Mouse (Mus musculus): ENCODE measurements at regions not wholly inside any gene's neighbourhood (a gene's known extent, or its start where the extent isn't known, plus 50 kb on each side); places are given as distances from the start of the nearest gene placed in this dataset.

DNA sequence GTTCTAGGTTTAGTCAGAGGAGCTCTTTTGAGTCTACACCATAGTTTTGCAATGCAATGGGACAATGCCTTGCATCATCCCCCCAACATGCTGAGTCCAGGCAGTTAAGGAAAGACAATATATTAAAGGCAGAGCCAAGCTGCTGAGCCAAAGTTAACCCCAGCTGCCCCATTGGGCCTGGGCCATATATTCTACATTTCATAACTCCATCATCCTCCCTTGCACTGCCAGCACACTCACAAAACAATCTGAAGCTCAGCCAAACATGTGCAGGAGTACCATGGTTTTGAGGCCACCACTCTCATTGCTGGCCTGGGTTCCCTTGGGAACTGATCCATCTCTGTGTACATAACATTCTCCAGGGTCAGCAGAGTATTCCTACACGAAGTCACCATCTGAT, 771.4 kb upstream of the Cited2 start:
- Histone ChIP-seq H3K4me1 (ENCODE audit: control insufficient read depth, insufficient read depth, low read length) (no peaks in the 10 kb centered on the region), H3K4me3 (replicated peaks; ENCODE audit: low read length) (no peak overlapping the region), H3K9ac (ENCODE audit: low read depth, low read length, severe bottlenecking) (no peak overlapping the region), H3K4me2 (replicated peaks; ENCODE audit: low read depth, low read length, severe bottlenecking) (no peak overlapping the region), H3K27me3 (ENCODE audit: control insufficient read depth, insufficient read depth, low read length) (no peaks in the 10 kb centered on the region), H3K27ac (replicated peaks; ENCODE audit: low read depth, low read length) (no peak overlapping the region), H3K36me3 (ENCODE audit: control insufficient read depth, insufficient read depth, low read length) (no peaks in the 10 kb centered on the region), H3K9me3 (ENCODE audit: control insufficient read depth, low read length) (no peaks in the 10 kb centered on the region)
- 54% methylated on average over 1 of the region's 1 CpGs for WGBS
- ATAC-seq (ENCODE audit: low FRiP score, low read depth), result no peak
- no peak for TF ChIP-seq POLR2A (IDR thresholded peaks at IDR 0.05; ENCODE audit: borderline replicate concordance, extremely low read depth, insufficient read depth, insufficient read length)
- DNase-seq (ENCODE audit: low spot score), result no peak

DNA sequence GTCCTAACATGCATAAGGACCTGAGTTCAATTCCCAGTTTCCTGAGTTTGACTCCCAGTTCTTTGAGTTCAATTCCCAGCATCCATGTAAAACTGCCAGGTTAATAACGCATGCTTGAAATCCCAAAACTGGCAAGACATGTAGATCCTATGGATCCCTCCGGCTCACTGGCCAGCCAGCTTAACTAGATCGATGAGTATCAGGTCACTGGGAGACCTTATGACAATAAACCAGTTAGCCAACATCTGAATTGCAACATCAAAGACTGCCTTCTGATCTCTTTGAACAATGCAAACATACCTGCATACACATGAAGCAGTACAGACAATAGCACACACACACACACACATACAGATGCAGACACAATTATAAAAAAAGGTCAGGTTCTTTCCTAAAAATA, 762.0 kb upstream of the Cited2 start:
- H3K4me3 ChIP-seq (replicated peaks; ENCODE audit: low read length), result no peak overlapping the region
- H3K4me1 ChIP-seq (ENCODE audit: control insufficient read depth, insufficient read depth, low read length), result no peaks in the 10 kb centered on the region
- no peak overlapping the region for H3K9ac ChIP-seq (ENCODE audit: low read depth, low read length, severe bottlenecking)
- no peak overlapping the region for H3K27ac ChIP-seq (replicated peaks; ENCODE audit: low read depth, low read length)
- no peaks in the 10 kb centered on the region for H3K27me3 ChIP-seq (ENCODE audit: control insufficient read depth, insufficient read depth, low read length)
- WGBS, result 91% methylated on average over 3 of the region's 3 CpGs
- TF ChIP-seq POLR2A (IDR thresholded peaks at IDR 0.05; ENCODE audit: borderline replicate concordance, extremely low read depth, insufficient read depth, insufficient read length), result no peak
- H3K4me2 ChIP-seq (replicated peaks; ENCODE audit: low read depth, low read length, severe bottlenecking), result no peak overlapping the region
- no peaks in the 10 kb centered on the region for H3K36me3 ChIP-seq (ENCODE audit: control insufficient read depth, insufficient read depth, low read length)
- no peak for ATAC-seq (ENCODE audit: low FRiP score, low read depth)
- no peak for DNase-seq (ENCODE audit: low spot score)
- no peaks in the 10 kb centered on the region for H3K9me3 ChIP-seq (ENCODE audit: control insufficient read depth, low read length)

GRCm38 (mm10) chr10:16962463-16962862, 760.6 kb upstream of the Cited2 start:
- no peak for ATAC-seq (ENCODE audit: low FRiP score, low read depth)
- no peak for TF ChIP-seq POLR2A (IDR thresholded peaks at IDR 0.05; ENCODE audit: borderline replicate concordance, extremely low read depth, insufficient read depth, insufficient read length)
- H3K9me3 ChIP-seq (ENCODE audit: control insufficient read depth, low read length), result no peaks in the 10 kb centered on the region
- H3K36me3 ChIP-seq (ENCODE audit: control insufficient read depth, insufficient read depth, low read length), result no peaks in the 10 kb centered on the region
- H3K4me2 ChIP-seq (replicated peaks; ENCODE audit: low read depth, low read length, severe bottlenecking), result no peak overlapping the region
- H3K4me3 ChIP-seq (replicated peaks; ENCODE audit: low read length), result no peak overlapping the region
- no peak for DNase-seq (ENCODE audit: low spot score)
- no peak overlapping the region for H3K9ac ChIP-seq (ENCODE audit: low read depth, low read length, severe bottlenecking)
- no peak overlapping the region for H3K27ac ChIP-seq (replicated peaks; ENCODE audit: low read depth, low read length)
- WGBS, result 44% methylated on average over 2 of the region's 2 CpGs
- H3K27me3 ChIP-seq (ENCODE audit: control insufficient read depth, insufficient read depth, low read length), result no peaks in the 10 kb centered on the region
- H3K4me1 ChIP-seq (ENCODE audit: control insufficient read depth, insufficient read depth, low read length), result no peaks in the 10 kb centered on the region

GRCm38 (mm10) chr10:16978770-16979169, 744.2 kb upstream of the Cited2 start:
- TF ChIP-seq POLR2A (IDR thresholded peaks at IDR 0.05; ENCODE audit: borderline replicate concordance, extremely low read depth, insufficient read depth, insufficient read length), result no peak
- Histone ChIP-seq H3K4me1 (ENCODE audit: control insufficient read depth, insufficient read depth, low read length) (no peaks in the 10 kb centered on the region), H3K27me3 (ENCODE audit: control insufficient read depth, insufficient read depth, low read length) (no peaks in the 10 kb centered on the region), H3K4me2 (replicated peaks; ENCODE audit: low read depth, low read length, severe bottlenecking) (no peak overlapping the region), H3K27ac (replicated peaks; ENCODE audit: low read depth, low read length) (no peak overlapping the region), H3K9me3 (ENCODE audit: control insufficient read depth, low read length) (0 out of 2 replicates have a peak, but pooled peaks cover 3% of the 10 kb centered on the region), H3K36me3 (ENCODE audit: control insufficient read depth, insufficient read depth, low read length) (no peaks in the 10 kb centered on the region), H3K4me3 (replicated peaks; ENCODE audit: low read length) (no peak overlapping the region), H3K9ac (ENCODE audit: low read depth, low read length, severe bottlenecking) (no peak overlapping the region)
- 87% methylated on average over 5 of the region's 5 CpGs for WGBS
- no peak for DNase-seq (ENCODE audit: low spot score)
- no peak for ATAC-seq (ENCODE audit: low FRiP score, low read depth)

DNA sequence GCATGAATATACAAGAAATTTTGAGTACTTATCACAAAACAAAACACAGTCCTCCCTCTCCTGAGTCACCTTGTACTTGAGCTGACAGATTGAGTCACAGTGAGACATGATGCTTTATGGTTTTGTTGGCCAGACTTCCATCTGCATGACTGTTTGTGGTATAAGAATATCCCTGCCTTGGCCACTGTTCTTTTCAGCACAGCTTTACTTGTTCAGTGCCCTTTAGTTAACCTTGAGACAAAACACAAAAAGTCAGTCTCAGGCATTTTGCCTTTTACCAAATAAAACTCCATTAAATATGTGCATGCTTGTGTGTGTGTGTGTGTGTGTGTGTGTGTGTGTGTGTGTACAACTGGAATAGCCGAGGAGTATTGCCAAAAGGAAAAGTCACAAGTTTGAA, 732.8 kb upstream of the Cited2 start:
- DNase-seq (ENCODE audit: low spot score) (no peak), ATAC-seq (ENCODE audit: low FRiP score, low read depth) (no peak)
- H3K9me3 ChIP-seq (ENCODE audit: control insufficient read depth, low read length), result no peaks in the 10 kb centered on the region
- no peak overlapping the region for H3K9ac ChIP-seq (ENCODE audit: low read depth, low read length, severe bottlenecking)
- no peak overlapping the region for H3K27ac ChIP-seq (replicated peaks; ENCODE audit: low read depth, low read length)
- no peak for TF ChIP-seq POLR2A (IDR thresholded peaks at IDR 0.05; ENCODE audit: borderline replicate concordance, extremely low read depth, insufficient read depth, insufficient read length)
- no peak overlapping the region for H3K4me2 ChIP-seq (replicated peaks; ENCODE audit: low read depth, low read length, severe bottlenecking)
- H3K36me3 ChIP-seq (ENCODE audit: control insufficient read depth, insufficient read depth, low read length), result no peaks in the 10 kb centered on the region
- no peak overlapping the region for H3K4me3 ChIP-seq (replicated peaks; ENCODE audit: low read length)
- peaks cover 13% of the 10 kb centered on the region; the same call in 1 of the 2 replicates for H3K4me1 ChIP-seq (ENCODE audit: control insufficient read depth, insufficient read depth, low read length)
- no peaks in the 10 kb centered on the region for H3K27me3 ChIP-seq (ENCODE audit: control insufficient read depth, insufficient read depth, low read length)
- 57% methylated on average over 1 of the region's 1 CpGs for WGBS

DNA sequence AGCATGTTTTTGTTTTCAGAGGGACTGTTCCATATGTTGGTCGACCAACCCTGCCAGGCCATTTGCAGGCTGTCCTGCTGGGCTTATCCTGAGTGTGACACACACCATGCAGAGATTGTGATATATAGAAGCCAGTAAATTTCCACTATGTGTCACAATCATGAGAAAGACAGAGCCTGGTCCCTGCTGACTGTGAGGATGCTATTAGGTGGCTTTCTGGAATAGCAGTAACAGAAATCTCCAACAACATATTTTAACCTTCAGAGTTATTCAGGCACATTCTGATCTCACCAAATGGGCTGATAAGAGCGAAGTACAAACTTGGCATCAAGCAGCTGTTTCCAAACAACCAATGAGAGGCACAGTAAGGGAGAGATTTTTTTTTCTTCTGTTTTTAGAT, 729.2 kb upstream of the Cited2 start:
- no peak for DNase-seq (ENCODE audit: low spot score)
- Histone ChIP-seq H3K4me3 (replicated peaks; ENCODE audit: low read length) (no peak overlapping the region), H3K9me3 (ENCODE audit: control insufficient read depth, low read length) (no peaks in the 10 kb centered on the region), H3K4me1 (ENCODE audit: control insufficient read depth, insufficient read depth, low read length) (peaks cover 13% of the 10 kb centered on the region; the same call in 1 of the 2 replicates), H3K9ac (ENCODE audit: low read depth, low read length, severe bottlenecking) (no peak overlapping the region), H3K4me2 (replicated peaks; ENCODE audit: low read depth, low read length, severe bottlenecking) (no peak overlapping the region), H3K36me3 (ENCODE audit: control insufficient read depth, insufficient read depth, low read length) (no peaks in the 10 kb centered on the region), H3K27ac (replicated peaks; ENCODE audit: low read depth, low read length) (no peak overlapping the region), H3K27me3 (ENCODE audit: control insufficient read depth, insufficient read depth, low read length) (no peaks in the 10 kb centered on the region)
- ATAC-seq (ENCODE audit: low FRiP score, low read depth), result no peak
- 46% methylated on average over 2 of the region's 2 CpGs for WGBS
- no peak for TF ChIP-seq POLR2A (IDR thresholded peaks at IDR 0.05; ENCODE audit: borderline replicate concordance, extremely low read depth, insufficient read depth, insufficient read length)

Data from limb, embryonic 14.5 days (tissue).